Mouse (Mus musculus): Measurements from ENCODE around the gene Gm20532.

Gene Gm20532

DNA sequence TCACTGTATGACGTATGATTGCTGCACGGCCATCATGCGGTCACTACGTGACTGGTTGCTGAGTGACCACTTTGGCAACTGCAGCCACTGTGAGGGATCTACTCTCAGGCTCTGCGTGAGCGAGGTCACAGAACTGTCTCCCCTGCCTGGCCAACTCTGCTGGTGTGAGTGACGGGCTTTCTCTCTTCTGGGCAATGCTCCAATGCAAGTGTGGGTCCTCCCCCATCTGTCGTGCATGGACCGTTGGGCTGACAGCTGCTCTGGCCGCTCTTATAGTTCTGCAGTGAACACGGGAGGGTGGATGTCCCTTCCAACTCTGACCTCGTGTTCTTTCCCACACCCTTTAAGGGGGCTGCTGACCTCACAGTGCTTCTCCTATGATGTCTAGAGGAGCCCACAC lies 13.0 kb upstream of the Gm20532 start:
- DNase-seq (ENCODE audit: extremely low spot score, low read depth, low spot score), result no peak

DNA sequence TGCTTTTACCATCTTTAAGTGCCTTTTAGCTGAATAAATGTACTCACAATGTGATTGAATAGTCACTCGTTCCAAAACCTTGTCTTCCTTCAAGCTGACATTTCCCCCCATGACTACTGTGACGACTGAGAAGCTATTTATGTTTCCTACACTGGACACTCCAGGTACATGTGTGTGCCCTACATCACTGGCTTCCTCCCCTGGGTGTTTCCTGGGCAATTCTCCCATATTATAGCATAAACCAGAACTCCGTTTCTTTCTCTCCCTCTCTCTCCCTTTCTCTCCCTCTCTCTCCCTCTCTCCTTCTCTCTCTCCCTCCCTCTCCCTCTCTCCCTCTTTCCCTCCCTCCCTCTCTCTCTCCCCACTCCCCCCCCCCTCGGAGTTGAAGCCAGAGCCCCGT lies 12.6 kb upstream of the Gm20532 start:
- DNase-seq (ENCODE audit: extremely low spot score, low read depth, low spot score), result no peak

DNA sequence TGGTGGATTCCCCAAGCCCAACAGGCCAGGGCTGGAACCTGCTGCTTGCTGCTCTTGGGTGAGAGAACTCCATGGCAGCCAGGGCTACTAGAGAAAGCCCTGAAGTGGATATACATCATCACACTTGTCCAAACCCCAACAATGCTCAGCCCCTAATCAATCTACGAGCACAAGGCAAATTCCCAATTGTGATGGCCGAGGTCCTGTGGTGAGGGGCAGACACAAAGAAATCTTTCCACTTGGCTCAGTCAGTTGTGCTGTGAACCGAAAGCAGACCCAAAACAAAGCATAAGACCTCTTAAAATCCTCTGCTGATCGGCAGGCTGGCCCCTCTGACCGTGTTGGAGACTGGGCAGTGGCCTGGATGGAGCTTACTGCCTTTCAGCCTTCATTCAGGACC lies 11.6 kb upstream of the Gm20532 start:
- DNase-seq (ENCODE audit: extremely low spot score, low read depth, low spot score), result no peak

DNA sequence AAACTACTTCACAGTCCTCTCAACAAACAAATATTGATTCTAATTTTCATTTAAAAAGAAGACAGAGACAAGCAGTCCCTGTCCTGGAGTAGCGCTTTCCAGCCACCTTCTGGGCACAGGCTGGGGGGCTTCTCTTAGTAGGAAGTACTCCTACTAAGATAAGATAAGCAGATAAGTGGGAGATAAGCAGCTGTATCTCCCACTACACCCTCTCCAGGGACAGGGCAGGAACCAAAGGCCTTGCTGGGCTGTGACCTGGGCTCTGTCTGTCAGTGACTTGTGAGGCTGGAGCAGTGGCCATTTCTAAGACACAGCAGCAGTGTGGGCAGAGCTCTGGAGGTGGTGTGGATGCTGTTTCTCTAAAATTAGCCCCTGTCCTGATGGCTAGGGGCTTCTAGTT lies 11.1 kb upstream of the Gm20532 start:
- no peak for DNase-seq (ENCODE audit: extremely low spot score, low read depth, low spot score)

DNA sequence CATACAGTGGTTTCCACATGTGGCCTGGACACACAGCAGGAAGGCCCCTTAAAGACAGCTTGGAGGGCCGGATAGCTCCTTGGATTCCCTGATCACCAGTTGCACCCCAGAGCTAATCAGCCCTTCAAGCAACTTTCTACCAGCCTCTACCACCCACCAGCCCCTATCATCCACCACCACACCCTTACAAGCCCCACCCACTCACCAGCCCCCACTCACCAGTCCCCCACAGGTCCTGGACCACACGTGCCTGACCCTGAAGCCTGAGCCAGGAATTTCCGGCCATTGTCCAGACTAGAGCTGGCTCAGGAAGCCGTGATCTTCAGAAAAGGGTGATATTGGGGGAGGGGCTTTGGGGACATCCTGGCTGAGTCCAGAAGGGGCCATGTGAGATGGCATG lies 10.6 kb upstream of the Gm20532 start:
- DNase-seq (ENCODE audit: extremely low spot score, low read depth, low spot score), result no peak

DNA sequence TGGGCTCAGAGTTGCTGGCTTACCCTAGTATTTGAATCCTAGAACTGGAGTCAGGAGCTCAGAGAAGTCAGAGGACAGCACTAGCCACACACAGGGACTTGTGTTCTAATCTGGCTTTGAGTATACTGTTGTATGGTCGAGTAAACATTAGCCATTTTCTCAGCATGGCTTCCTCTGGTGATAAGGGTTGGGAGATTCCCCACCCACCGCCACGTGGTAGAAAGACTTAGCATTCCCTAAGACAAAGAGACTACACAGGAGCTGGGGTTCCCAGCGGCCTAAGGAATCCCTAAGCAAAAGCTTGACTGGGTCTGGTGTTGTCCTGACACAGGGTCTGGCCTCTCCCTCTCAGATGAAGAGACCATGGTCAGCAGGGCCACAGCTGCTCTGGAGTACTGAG lies 10.0 kb upstream of the Gm20532 start:
- no peak for DNase-seq (ENCODE audit: extremely low spot score, low read depth, low spot score)

DNA sequence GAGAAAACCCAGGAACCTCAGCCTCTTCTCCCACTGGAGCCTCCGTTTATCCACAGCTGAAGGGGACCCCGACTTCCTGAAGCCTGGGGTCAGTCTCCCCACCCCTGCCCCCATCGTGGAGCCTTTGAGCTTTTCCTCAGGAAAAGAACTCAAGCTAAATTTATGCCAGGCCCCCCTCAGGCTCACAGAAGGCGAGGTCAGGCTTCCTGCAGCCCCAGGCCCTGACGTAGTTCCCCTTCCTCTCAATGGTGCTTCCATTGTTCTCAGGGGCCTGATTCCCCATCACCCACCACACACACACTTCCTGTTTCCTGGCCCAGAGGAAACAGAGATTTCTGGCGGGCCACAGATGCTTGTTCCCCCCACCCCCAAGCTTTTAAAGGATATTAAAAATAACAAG lies 8.1 kb upstream of the Gm20532 start:
- no peak for DNase-seq (ENCODE audit: extremely low spot score, low read depth, low spot score)

DNA sequence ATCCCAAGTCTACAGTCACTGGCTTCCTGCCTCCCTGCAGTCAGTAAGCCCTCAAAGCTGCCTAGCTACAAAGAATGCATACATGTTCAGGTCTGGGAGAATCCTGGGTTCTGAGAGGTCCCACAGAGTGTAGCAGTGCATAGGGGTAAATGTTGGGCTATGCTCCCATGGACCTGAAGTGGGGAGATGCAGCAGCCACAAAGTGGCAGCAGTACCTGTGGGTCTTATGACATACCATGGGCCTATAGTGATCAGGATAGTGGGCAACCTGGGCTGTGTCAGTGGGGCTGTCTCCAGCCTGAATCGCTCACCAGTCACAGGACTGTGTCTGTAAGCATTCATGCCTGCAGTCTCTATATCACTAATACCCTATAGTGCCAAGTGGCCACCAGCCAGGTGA lies 6.7 kb upstream of the Gm20532 start, which contains the start of gene Egfl7:
Gene Egfl7 (plus strand): TSS at position 301 of the 400 bp plus-strand sequence.
- no peak for DNase-seq (ENCODE audit: extremely low spot score, low read depth, low spot score)

DNA sequence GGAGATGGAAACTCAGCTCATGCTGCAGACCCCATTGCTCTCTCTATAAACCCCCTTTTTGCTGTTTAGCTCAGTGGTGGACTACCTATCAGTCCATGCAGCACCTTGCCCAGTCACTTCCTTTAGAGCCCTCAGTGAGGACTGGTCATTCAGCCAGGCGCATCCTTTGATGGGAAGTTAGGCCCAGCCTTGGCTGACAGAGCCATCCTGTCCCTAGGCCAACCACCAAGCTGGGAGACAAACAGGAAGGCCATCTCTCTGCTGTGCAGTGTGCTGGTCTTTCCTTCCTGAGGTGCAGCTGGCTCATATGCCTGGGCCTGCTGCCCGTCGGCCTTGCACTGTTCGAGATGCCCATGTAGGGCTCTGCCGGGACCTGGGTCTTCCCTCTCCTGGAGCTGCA lies 5.7 kb upstream of the Gm20532 start:
- DNase-seq (ENCODE audit: extremely low spot score, low read depth, low spot score), result no peak

DNA sequence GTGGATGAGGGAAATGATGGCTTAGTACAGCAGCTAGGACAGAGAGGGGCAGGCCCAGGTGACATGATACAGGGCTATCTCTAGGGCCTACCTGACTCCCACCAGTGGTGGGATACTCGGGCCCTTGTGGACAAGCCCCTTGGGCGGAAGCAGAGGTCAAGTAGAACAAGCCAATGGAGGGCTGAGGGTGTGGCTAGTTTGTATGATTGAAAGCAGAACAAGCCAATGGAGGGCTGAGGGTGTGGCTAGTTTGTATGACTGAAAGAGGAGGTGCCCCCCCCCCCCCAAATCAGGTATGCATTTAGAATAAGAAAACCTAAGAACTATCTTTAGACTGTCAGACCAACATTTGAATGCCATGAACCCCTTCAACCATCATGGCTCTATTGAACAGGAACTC lies 4.2 kb upstream of the Gm20532 start:
- no peak for DNase-seq (ENCODE audit: extremely low spot score, low read depth, low spot score)

DNA sequence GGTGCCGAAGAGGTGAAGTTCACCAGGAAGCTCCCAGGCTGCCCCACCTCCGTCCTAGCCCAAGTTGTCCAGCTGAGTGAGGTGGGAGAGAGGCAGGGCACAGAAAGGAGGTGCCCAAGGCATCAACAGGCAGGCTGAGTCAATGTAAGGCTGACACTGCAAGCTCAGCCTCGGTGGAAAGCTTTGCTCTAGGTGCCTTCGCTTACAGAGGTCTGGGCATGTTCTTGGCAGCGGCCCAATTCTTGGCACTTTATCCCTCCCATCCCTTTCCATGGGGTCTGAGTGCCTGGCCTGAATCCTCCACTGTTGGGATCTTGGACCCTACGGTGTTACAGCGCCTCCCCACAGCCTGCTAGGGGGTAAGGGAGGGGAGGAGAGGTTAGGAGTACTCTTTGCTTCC lies 3.7 kb upstream of the Gm20532 start:
- DNase-seq (ENCODE audit: extremely low spot score, low read depth, low spot score), result no peak

DNA sequence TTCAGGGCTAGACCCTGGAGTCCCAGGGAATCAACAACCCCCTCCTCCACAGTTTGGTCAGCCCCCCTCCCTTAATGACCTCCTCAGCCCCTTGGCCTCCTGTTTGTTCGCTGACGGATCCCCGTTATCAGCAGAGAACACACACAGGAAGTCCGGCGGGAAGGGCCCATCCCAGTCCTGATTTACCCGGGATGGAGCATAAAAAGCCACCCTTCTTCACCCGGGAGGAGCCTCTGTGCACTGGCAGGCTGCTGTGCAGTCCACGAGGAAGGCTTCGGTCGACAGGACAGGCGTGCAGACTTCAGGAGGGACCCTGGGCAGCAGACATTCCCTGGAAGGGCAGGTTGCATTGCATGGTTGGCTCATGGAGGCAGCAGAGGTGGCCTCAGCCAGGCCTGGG lies 2.8 kb upstream of the Gm20532 start:
- no peak for DNase-seq (ENCODE audit: extremely low spot score, low read depth, low spot score)

DNA sequence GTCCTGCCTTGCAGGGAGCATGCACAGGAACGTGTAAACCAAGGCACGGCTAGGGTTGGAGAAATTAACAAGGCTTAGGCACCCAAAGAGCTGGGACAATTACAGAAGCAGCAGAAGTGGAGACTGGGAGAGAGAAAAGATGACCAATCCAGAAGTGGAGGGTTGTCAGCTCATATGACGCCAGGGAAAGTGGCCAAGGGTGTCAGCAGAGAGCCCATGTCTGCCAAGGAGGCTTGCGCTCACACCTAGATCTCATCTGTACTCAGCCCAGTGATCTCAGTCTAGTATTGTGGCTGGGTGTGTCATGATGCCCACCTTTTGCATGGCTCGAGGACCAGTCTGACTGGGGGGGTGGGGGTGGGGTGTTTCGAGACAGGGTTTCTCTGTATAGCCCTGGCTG lies 726 bp upstream of the Gm20532 start:
- DNase-seq (ENCODE audit: extremely low spot score, low read depth, low spot score), result no peak

DNA sequence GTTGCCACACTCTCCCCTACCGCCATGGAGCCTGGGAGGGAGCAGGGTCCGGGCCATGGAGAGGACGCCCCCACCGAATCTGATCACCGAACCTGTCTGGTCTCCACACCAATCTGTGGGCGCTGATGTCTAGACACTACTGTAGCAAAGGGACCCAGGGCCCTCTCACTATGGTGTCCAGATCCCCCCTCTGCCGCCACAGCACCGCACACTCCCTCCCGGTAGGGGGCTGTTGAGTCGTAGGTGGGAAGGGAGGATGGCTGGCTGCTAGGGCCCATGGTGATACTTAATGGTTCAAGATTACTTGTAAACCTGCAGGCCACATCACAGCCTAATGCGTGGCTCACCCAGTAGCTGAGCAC lies 586 bp downstream of the Gm20532 start:
- DNase-seq (ENCODE audit: extremely low spot score, low read depth, low spot score), result no peak

DNA sequence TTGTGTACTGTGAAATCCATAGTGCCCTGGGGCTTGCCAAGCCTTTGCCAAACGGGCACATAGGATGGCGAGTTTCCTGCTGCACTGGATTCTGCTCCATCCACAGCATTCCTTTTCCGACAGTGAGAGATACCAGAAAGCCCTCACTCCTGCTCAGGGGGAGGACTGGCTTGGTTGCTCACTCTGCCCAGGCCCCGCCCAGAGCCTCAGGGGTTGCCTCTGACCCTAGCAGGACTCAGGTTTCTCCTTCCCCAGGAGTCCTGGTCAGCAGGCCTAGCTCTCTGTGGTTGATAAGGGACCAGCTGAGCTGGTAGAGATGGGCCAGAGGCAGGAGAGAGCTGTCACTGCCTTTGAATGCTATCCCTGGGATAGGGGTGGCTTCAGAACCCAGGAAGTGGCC lies 2.1 kb downstream of the Gm20532 start:
- no peak for DNase-seq (ENCODE audit: extremely low spot score, low read depth, low spot score)

DNA sequence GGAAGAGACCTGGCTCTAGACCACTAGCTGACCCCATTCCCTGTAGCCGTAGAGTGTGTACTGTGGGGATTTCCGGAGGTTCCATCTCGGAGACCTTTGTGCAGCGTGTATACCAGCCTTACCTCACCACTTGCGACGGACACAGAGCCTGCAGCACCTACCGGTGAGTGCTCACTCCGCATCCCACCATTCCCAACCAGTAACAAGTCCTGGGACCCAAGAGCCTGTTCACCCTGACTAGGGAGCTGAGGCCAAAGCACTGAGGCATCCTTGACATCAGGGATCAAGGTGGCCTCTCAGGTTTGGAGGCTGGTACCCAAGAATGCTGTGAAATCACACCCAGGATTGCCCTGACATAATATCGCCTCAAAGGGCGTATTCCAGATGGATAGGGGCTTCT lies 2.8 kb downstream of the Gm20532 start:
- DNase-seq (ENCODE audit: extremely low spot score, low read depth, low spot score), result no peak

DNA sequence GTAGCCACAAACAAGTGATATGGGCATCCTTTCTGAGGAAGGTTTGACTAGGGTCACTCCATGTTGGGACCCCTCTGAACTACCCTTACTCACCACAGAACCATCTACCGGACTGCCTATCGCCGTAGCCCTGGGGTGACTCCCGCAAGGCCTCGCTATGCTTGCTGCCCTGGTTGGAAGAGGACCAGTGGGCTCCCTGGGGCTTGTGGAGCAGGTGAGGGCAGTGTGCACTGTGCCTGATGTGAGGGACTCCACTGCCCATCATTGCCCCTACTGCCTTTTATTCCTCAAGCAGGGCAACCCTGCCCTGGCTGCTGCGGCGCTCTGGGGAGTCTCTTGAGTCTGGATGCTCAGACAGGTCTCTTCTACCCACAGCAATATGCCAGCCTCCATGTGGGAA lies 3.8 kb downstream of the Gm20532 start:
- DNase-seq (ENCODE audit: extremely low spot score, low read depth, low spot score), result no peak

DNA sequence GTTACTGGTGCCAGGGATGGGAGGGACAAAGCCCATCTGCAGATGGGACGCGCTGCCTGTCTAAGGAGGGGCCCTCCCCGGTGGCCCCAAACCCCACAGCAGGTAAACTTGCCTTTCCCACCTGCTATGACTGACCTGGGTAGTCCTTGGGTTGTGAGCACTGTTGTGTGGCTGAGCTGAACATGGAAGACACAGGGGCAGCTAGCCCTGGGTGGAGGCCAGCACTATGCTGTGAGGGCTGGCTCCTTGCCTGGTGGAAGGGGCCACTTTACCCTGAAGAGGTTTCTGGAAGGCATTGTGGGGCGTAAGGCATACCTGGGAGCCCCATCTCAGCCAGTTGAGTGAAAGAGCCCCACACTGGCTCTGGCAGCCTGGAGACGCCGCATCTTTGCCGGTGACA lies 4.5 kb downstream of the Gm20532 start:
- DNase-seq (ENCODE audit: extremely low spot score, low read depth, low spot score), result no peak

DNA sequence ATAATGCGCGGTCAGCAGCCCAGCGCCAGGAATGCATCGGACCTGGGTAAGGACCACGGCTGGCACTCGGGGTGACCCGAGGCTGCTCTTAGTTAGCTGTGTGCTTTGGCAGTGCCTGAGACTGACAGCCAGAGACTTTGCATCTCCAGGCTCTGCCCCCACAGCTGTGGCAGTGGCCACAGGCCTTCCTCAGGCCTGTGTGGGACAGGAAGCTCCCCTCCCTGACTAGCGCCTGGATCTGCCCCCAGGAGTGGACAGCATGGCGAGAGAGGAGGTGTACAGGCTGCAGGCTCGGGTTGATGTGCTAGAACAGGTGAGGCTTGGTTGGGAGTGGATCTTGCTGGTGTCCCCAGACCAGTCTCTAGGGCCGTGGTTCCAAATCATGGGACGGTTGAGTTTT lies 5.0 kb downstream of the Gm20532 start:
- no peak for DNase-seq (ENCODE audit: extremely low spot score, low read depth, low spot score)

DNA sequence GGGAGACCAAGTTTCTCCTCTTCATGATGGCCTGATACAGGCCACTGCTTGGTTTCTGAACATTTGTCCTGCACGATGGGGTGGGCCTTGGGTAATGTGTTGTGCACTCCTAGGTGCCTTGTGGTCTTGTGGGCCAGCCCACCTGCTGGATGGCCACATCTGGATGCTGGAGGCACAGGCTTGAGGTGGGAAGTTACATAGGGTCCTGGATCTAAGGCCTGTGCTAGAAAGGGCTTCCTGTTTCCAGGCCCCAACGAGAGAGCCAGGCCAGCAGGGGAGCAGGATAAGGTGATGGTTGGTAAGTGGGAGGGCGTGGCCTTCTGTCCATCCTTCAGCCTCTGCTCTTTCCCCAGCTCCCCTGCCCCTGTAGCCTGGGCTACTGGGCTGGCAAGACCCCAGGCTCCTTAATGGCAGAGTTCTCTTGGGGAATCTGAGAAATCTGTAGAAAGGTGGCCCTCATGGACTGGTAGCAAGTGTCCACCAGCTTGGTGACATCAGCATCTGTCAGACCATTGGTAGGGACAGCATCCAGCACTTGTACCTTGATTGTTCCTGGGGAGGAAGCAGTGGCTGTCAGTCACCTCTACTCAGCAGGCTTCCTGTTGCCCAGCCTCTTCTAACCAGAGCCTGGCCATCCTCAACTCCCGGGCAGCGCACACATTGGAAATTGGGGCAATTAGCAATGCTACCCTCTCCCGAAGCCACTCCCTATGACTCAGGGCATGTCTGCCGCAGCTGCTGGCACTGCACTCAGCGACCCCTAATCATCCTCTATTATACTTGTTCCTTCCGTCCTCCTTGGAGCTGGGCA lies 7.0 kb downstream of the Gm20532 start:
- no peak for DNase-seq (ENCODE audit: extremely low spot score, low read depth, low spot score)

DNA sequence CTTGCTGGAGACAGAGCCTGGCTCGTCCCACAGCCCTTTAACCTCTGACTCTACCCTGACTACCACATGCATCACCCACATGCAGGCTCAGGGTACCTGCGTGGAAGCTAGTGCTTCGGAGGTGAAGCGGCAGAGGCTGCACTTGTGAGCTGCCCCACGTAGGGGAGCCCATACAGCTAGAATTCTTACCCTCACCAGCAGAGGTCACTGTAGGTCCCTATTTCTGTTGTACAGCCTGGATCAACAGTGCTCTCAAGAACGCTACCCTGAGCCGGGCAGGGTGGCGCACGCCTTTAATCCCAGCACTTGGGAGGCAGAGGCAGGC lies 7.5 kb downstream of the Gm20532 start:
- DNase-seq (ENCODE audit: extremely low spot score, low read depth, low spot score), result no peak

DNA sequence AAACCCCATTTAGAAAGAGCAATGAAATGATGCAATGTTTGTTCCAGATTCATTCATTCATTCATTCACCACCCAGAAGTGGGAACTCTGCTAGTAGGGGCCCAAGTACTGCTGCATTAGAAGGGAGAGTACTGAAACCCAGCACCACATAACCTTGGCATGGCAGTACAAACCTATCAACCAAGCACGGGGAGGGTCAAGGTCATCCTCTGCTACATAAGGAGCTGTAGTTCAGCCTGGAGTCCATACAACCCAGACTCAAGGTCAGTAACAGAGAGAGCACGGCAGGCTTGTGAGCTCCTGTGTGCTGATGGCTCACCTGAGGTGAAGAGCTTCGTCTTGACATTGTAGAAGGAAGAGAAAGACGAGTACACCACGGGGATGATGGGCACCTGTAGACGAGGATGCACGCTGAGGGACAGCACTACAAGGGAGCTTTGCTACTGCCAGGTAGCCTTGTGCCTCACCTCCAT lies 8.1 kb downstream of the Gm20532 start:
- DNase-seq (ENCODE audit: extremely low spot score, low read depth, low spot score), result no peak

DNA sequence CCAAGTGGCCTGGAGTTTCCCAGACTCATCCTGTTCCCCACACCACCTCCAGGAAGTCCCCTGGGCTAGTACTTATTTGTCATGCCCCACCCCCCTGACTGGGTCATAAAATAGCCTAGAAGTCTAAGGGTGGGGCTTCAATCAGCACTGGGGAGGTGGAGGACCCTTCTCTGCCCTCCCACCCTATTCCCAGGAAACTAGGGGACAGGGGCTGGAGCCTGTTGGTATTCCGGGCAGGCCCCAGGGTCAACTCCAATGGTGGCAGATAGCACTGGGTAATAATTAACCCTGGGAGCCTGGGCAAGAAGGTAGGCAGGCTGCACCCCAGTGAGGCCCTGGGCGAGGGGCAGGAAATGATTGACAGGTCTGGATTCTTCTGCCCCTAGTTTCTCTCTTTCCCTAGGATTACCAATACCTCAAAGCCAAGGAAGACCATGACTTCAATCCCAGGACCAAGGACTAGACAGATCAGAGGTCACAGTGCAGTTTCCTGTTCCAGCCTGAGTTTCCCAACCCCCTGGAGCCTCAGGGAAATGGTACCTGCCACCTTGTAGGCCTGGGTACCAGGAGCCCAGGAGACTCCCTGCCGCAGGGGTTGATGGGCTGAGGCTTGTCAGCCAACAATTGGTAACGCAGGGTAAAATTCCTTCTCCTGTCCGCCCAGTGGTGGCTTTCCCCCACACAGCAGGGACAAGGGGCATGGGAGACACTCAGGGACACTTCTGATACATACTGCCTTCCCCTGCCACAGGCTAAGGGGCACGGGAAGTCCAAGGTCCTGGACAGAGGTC lies 8.7 kb downstream of the Gm20532 start:
- no peak for DNase-seq (ENCODE audit: extremely low spot score, low read depth, low spot score)

Data from hindlimb bud, embryonic 11.5 days (tissue).